Mouse (Mus musculus): ENCODE data around the gene Cyp26c1. TPM values are rescaled to one million over a fixed set of nuclear protein-coding genes. Genes with fewer than 3 reads are reported as not detected.

Gene Cyp26c1
- 0.09 and 0.12 TPM in 2 replicates for polyA plus RNA-seq (2012; rRNA removed)
- polyA plus RNA-seq (2014; fragmentation: Nextera tagmentation; extraction: Ambion mirVana), result 0.18 and 0.21 TPM in 2 replicates

GRCm38 (mm10) chr19:37685281-37685680 lies at the start of gene Cyp26c1:
TSS of gene Cyp26c1 (plus strand) at chr19:37685581.
- ATAC-seq (ENCODE audit: low FRiP score, low read depth) (no peak), DNase-seq (ENCODE audit: low spot score) (no peak)
- peaks cover 91% of the 10 kb centered on the region for H3K27me3 ChIP-seq (ENCODE audit: control insufficient read depth, insufficient read depth, low read length)
- no peak within 1 kb of the TSS; the same call in 1 of the 2 replicates for H3K4me2 ChIP-seq (replicated peaks; ENCODE audit: low read depth, low read length, severe bottlenecking)
- H3K9ac ChIP-seq (ENCODE audit: low read depth, low read length, severe bottlenecking), result no peak within 1 kb of the TSS
- TF ChIP-seq POLR2A (IDR thresholded peaks at IDR 0.05; ENCODE audit: borderline replicate concordance, extremely low read depth, insufficient read depth, insufficient read length), result no peak
- H3K36me3 ChIP-seq (ENCODE audit: control insufficient read depth, insufficient read depth, low read length), result no peaks in the 10 kb centered on the region
- H3K27ac ChIP-seq (replicated peaks; ENCODE audit: low read depth, low read length), result no peak within 1 kb of the TSS
- 2% methylated on average over 6 of the region's 6 CpGs for WGBS
- H3K9me3 ChIP-seq (ENCODE audit: control insufficient read depth, low read length), result no peaks in the 10 kb centered on the region
- peaks cover 5% of the 10 kb centered on the region; the same call in 1 of the 2 replicates for H3K4me1 ChIP-seq (ENCODE audit: control insufficient read depth, insufficient read depth, low read length)
- H3K4me3 ChIP-seq (replicated peaks; ENCODE audit: low read length), result no peak within 1 kb of the TSS

- ATAC-seq (ENCODE audit: low FRiP score, low read depth), result no peak
Measured at GRCm38 (mm10) chr19:37647994-37648393, 37.4 kb upstream of the Cyp26c1 start.

GRCm38 (mm10) chr19:37650526-37650925 lies 34.9 kb upstream of the Cyp26c1 start:
- ATAC-seq (ENCODE audit: low FRiP score, low read depth) (no peak), DNase-seq (ENCODE audit: low spot score) (no peak)
- TF ChIP-seq POLR2A (IDR thresholded peaks at IDR 0.05; ENCODE audit: borderline replicate concordance, extremely low read depth, insufficient read depth, insufficient read length), result no peak
- no peaks in the 10 kb centered on the region for H3K36me3 ChIP-seq (ENCODE audit: control insufficient read depth, insufficient read depth, low read length)
- no peak overlapping the region for H3K27ac ChIP-seq (replicated peaks; ENCODE audit: low read depth, low read length)
- WGBS, result 58% methylated on average over 2 of the region's 2 CpGs
- H3K4me1 ChIP-seq (ENCODE audit: control insufficient read depth, insufficient read depth, low read length), result no peaks in the 10 kb centered on the region
- H3K4me2 ChIP-seq (replicated peaks; ENCODE audit: low read depth, low read length, severe bottlenecking), result no peak overlapping the region
- no peaks in the 10 kb centered on the region for H3K27me3 ChIP-seq (ENCODE audit: control insufficient read depth, insufficient read depth, low read length)
- H3K9me3 ChIP-seq (ENCODE audit: control insufficient read depth, low read length), result no peaks in the 10 kb centered on the region
- no peak overlapping the region for H3K4me3 ChIP-seq (replicated peaks; ENCODE audit: low read length)
- no peak overlapping the region for H3K9ac ChIP-seq (ENCODE audit: low read depth, low read length, severe bottlenecking)

More at GRCm38 (mm10) chr19:37647994-37648393, 37.4 kb upstream of the Cyp26c1 start:
- H3K27ac ChIP-seq (replicated peaks; ENCODE audit: low read depth, low read length), result no peak overlapping the region
- no peaks in the 10 kb centered on the region for H3K4me1 ChIP-seq (ENCODE audit: control insufficient read depth, insufficient read depth, low read length)
- no peak overlapping the region for H3K9ac ChIP-seq (ENCODE audit: low read depth, low read length, severe bottlenecking)
- H3K4me3 ChIP-seq (replicated peaks; ENCODE audit: low read length), result no peak overlapping the region
- TF ChIP-seq POLR2A (IDR thresholded peaks at IDR 0.05; ENCODE audit: borderline replicate concordance, extremely low read depth, insufficient read depth, insufficient read length), result no peak
- no peaks in the 10 kb centered on the region for H3K36me3 ChIP-seq (ENCODE audit: control insufficient read depth, insufficient read depth, low read length)
- DNase-seq (ENCODE audit: low spot score), result peak; percentile 49
- no peak overlapping the region for H3K4me2 ChIP-seq (replicated peaks; ENCODE audit: low read depth, low read length, severe bottlenecking)
- H3K27me3 ChIP-seq (ENCODE audit: control insufficient read depth, insufficient read depth, low read length), result no peaks in the 10 kb centered on the region
- WGBS, result 28% methylated on average over 2 of the region's 2 CpGs
- H3K9me3 ChIP-seq (ENCODE audit: control insufficient read depth, low read length), result no peaks in the 10 kb centered on the region

- H3K27ac ChIP-seq (replicated peaks; ENCODE audit: low read depth, low read length), result no peak overlapping the region
- TF ChIP-seq POLR2A (IDR thresholded peaks at IDR 0.05; ENCODE audit: borderline replicate concordance, extremely low read depth, insufficient read depth, insufficient read length), result no peak
- no peaks in the 10 kb centered on the region for H3K27me3 ChIP-seq (ENCODE audit: control insufficient read depth, insufficient read depth, low read length)
- H3K4me2 ChIP-seq (replicated peaks; ENCODE audit: low read depth, low read length, severe bottlenecking), result no peak overlapping the region
- no peak overlapping the region for H3K4me3 ChIP-seq (replicated peaks; ENCODE audit: low read length)
- H3K9me3 ChIP-seq (ENCODE audit: control insufficient read depth, low read length), result no peaks in the 10 kb centered on the region
- ATAC-seq (ENCODE audit: low FRiP score, low read depth) (no peak), DNase-seq (ENCODE audit: low spot score) (no peak)
- H3K9ac ChIP-seq (ENCODE audit: low read depth, low read length, severe bottlenecking), result no peak overlapping the region
- H3K36me3 ChIP-seq (ENCODE audit: control insufficient read depth, insufficient read depth, low read length), result no peaks in the 10 kb centered on the region
- 50% methylated on average over 5 of the region's 5 CpGs for WGBS
- H3K4me1 ChIP-seq (ENCODE audit: control insufficient read depth, insufficient read depth, low read length), result no peaks in the 10 kb centered on the region
Measured at GRCm38 (mm10) chr19:37654012-37654411, 31.4 kb upstream of the Cyp26c1 start.

- no peak overlapping the region for H3K4me3 ChIP-seq (replicated peaks; ENCODE audit: low read length)
- no peak for DNase-seq (ENCODE audit: low spot score)
- no peak for TF ChIP-seq POLR2A (IDR thresholded peaks at IDR 0.05; ENCODE audit: borderline replicate concordance, extremely low read depth, insufficient read depth, insufficient read length)
Measured at GRCm38 (mm10) chr19:37656441-37656840, 28.9 kb upstream of the Cyp26c1 start.

GRCm38 (mm10) chr19:37665256-37665655 lies 20.1 kb upstream of the Cyp26c1 start:
- no peak overlapping the region for H3K27ac ChIP-seq (replicated peaks; ENCODE audit: low read depth, low read length)
- TF ChIP-seq POLR2A (IDR thresholded peaks at IDR 0.05; ENCODE audit: borderline replicate concordance, extremely low read depth, insufficient read depth, insufficient read length), result no peak
- no peaks in the 10 kb centered on the region for H3K36me3 ChIP-seq (ENCODE audit: control insufficient read depth, insufficient read depth, low read length)
- no peak overlapping the region for H3K4me2 ChIP-seq (replicated peaks; ENCODE audit: low read depth, low read length, severe bottlenecking)
- H3K9me3 ChIP-seq (ENCODE audit: control insufficient read depth, low read length), result no peaks in the 10 kb centered on the region
- H3K4me1 ChIP-seq (ENCODE audit: control insufficient read depth, insufficient read depth, low read length), result no peaks in the 10 kb centered on the region
- DNase-seq (ENCODE audit: low spot score) (no peak), ATAC-seq (ENCODE audit: low FRiP score, low read depth) (no peak)
- 78% methylated on average over 6 of the region's 6 CpGs for WGBS
- H3K9ac ChIP-seq (ENCODE audit: low read depth, low read length, severe bottlenecking), result no peak overlapping the region
- H3K27me3 ChIP-seq (ENCODE audit: control insufficient read depth, insufficient read depth, low read length), result no peaks in the 10 kb centered on the region
- H3K4me3 ChIP-seq (replicated peaks; ENCODE audit: low read length), result no peak overlapping the region

More at GRCm38 (mm10) chr19:37656441-37656840, 28.9 kb upstream of the Cyp26c1 start:
- no peaks in the 10 kb centered on the region for H3K9me3 ChIP-seq (ENCODE audit: control insufficient read depth, low read length)
- no peak overlapping the region for H3K27ac ChIP-seq (replicated peaks; ENCODE audit: low read depth, low read length)
- ATAC-seq (ENCODE audit: low FRiP score, low read depth), result no peak
- no peaks in the 10 kb centered on the region for H3K36me3 ChIP-seq (ENCODE audit: control insufficient read depth, insufficient read depth, low read length)
- H3K27me3 ChIP-seq (ENCODE audit: control insufficient read depth, insufficient read depth, low read length), result no peaks in the 10 kb centered on the region
- WGBS, result 14% methylated on average over 9 of the region's 9 CpGs
- no peaks in the 10 kb centered on the region for H3K4me1 ChIP-seq (ENCODE audit: control insufficient read depth, insufficient read depth, low read length)
- H3K4me2 ChIP-seq (replicated peaks; ENCODE audit: low read depth, low read length, severe bottlenecking), result no peak overlapping the region
- H3K9ac ChIP-seq (ENCODE audit: low read depth, low read length, severe bottlenecking), result no peak overlapping the region

Data from limb, embryonic 14.5 days (tissue).